Mouse (Mus musculus) lung, postnatal 0 days (tissue): ENCODE results near the gene Ttll5. TPM values are rescaled to one million over a fixed set of nuclear protein-coding genes. Genes with fewer than 3 reads are reported as not detected.
A peak's percentile ranks its signal among the peaks of the same experiment; 100 is the strongest.

Source experiments
- ATAC-seq: fragments of 200-750 bp; cut with Nextera tagmentation; 2 replicates; pipeline ENCODE4 v1.8.0; 2017; ENCODE audit warnings: moderate library complexity
- DNase-seq: peaks from one replicate; pipeline ENCODE4 v3.0.0-alpha.2; 2016; ENCODE audit warnings: low spot score
- H3K27ac ChIP-seq: fragments of 300-500 bp; sonication (generic); 2 replicates; pipeline ENCODE4 v1.5.1; 2014; ENCODE audit warnings: antibody characterized with exemption, mild to moderate bottlenecking, low read length, mixed read lengths
- H3K27me3 ChIP-seq: fragments of 300-500 bp; sonication (generic); replicated peaks from 2 replicates; pipeline ENCODE4 v1.6.1; 2014; ENCODE audit warnings: low read length, mixed read lengths; ENCODE audit not compliant: insufficient read depth
- H3K36me3 ChIP-seq: fragments of 300-500 bp; sonication (generic); 2 replicates; pipeline ENCODE4 v1.6.1; 2014; ENCODE audit warnings: low read length, mixed read lengths; ENCODE audit not compliant: insufficient read depth
- H3K4me1 ChIP-seq: fragments of 300-500 bp; sonication (generic); 2 replicates; pipeline ENCODE4 v1.6.1; 2014; ENCODE audit warnings: antibody characterized with exemption, low read depth, low read length, mixed read lengths; ENCODE audit not compliant: insufficient read depth
- H3K4me2 ChIP-seq: fragments of 300-500 bp; sonication (generic); replicated peaks from 2 replicates; pipeline ENCODE4 v1.6.1; 2014; ENCODE audit warnings: low read depth, mild to moderate bottlenecking, low read length, moderate library complexity, mixed read lengths
- H3K4me3 ChIP-seq: fragments of 300-500 bp; sonication (generic); 2 replicates; pipeline ENCODE4 v1.5.1; 2014; ENCODE audit warnings: low read depth, low read length
- H3K9ac ChIP-seq: fragments of 300-500 bp; sonication (generic); replicated peaks from 2 replicates; pipeline ENCODE4 v1.6.1; 2014; ENCODE audit warnings: low read depth, mild to moderate bottlenecking
- H3K9me3 ChIP-seq: fragments of 300-500 bp; sonication (generic); 2 replicates; pipeline ENCODE4 v1.6.1; 2016; ENCODE audit warnings: low read length, mixed read lengths
- CTCF ChIP-seq: IDR thresholded peaks from 2 replicates; pipeline ENCODE4 v1.5.1; 2016; ENCODE audit warnings: antibody characterized with exemption, mild to moderate bottlenecking
- EP300 ChIP-seq: IDR thresholded peaks from 2 replicates; pipeline ENCODE4 v1.6.1; 2016; ENCODE audit warnings: antibody characterized with exemption, mild to moderate bottlenecking, control low read depth
- WGBS: fragments of 180-500 bp; shearing (Covaris S2); extraction: QIAGEN DNeasy Blood & Tissue Kit; methylation state at CpG from one replicate; pipeline ENCODE4 v1.1.7; 2014; 5-methylcytosine and 5-hydroxymethylcytosine counted together
- polyA plus RNA-seq: library from polyadenylated mRNA; unstranded; fragments of >200 nt; fragmentation: Nextera tagmentation; extraction: Ambion mirVana; gene quantifications from 2 replicates; pipeline ENCODE4 v1.2.1, GENCODE M21; 2015

The Ttll5 gene
- polyA plus RNA-seq, 1 experiment from 2014 or later, result 4.9 TPM

DNA sequence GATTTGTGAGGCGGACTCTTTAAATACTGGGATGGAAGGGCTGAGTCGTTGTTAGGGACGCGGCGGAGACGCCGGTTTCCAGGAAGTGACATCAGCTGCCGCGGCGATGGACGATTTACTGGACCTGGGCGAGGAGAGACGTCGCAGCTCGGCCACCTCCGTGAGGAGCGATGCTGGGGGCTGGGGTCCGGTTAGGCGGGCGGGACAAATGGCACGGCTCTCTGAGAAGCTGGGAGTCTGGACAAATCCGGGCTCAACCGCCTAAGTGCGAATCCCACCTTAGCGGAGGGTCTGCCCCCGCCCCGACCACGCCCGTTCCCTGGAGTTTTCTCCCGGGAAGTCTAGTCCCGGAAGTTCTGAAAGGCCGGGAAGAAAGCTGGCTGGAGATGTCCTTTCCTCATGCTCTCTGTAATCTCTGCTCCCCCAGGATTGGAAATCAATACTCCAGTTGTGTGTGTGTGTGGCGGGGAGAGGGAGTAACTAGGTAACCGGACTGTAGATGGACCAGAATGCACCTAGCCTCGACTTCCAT, 258.1 kb downstream of the Ttll5 start, which contains the start of gene Ift43:
Gene Ift43, plus strand, starts transcription at position 61 of the 532 bp plus-strand sequence.
- under 1% methylated on average over 35 of the region's 35 CpGs for WGBS
- ATAC-seq, result peak; percentile 69
- Histone ChIP-seq H3K9ac (peak within 1 kb of the TSS; percentile 44), H3K27ac (peak within 1 kb of the TSS; percentile 64; the same call in 1 of the 2 replicates), H3K36me3 (no peaks in the 10 kb centered on the region; the same call in 1 of the 2 replicates), H3K9me3 (no peaks in the 10 kb centered on the region), H3K4me1 (0 out of 2 replicates have a peak, but pooled peaks cover 2% of the 10 kb centered on the region), H3K4me3 (peak within 1 kb of the TSS; percentile 70), H3K4me2 (peak within 1 kb of the TSS; percentile 64), H3K27me3 (no peaks in the 10 kb centered on the region)
- TF ChIP-seq EP300 (no peak), CTCF (no peak)
- DNase-seq, result peak; percentile 95

DNA sequence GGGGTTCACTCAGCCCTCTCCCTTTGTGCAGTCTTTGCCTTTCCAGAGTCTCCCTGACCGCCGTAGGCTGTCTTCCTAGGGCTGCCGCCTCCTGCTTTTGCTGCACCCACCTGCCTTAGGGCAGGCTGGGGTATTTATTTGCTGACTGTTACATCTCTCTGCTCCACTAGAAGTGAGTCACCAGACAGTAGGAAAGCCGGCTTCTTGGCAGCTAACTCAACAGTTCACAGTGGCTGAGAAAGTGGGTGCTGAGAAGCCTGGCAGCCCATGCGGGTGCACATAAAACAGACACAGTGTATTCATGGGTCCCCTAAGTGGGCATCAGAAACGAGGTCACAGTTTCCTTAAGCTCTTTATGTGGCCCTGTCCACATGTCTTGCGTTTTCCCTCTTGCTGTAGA, 261.4 kb downstream of the Ttll5 start:
- ATAC-seq (no peak), DNase-seq (no peak)
- no peaks in the 10 kb centered on the region for H3K27me3 ChIP-seq
- no peak overlapping the region for H3K4me2 ChIP-seq
- no peak for TF ChIP-seq CTCF
- no peak for TF ChIP-seq EP300
- no peak overlapping the region for H3K27ac ChIP-seq
- no peak overlapping the region for H3K9ac ChIP-seq
- no peaks in the 10 kb centered on the region; the same call in 1 of the 2 replicates for H3K36me3 ChIP-seq
- H3K4me1 ChIP-seq, result no peaks in the 10 kb centered on the region
- WGBS, result 92% methylated on average over 7 of the region's 7 CpGs
- H3K4me3 ChIP-seq, result no peak overlapping the region
- no peaks in the 10 kb centered on the region for H3K9me3 ChIP-seq

DNA sequence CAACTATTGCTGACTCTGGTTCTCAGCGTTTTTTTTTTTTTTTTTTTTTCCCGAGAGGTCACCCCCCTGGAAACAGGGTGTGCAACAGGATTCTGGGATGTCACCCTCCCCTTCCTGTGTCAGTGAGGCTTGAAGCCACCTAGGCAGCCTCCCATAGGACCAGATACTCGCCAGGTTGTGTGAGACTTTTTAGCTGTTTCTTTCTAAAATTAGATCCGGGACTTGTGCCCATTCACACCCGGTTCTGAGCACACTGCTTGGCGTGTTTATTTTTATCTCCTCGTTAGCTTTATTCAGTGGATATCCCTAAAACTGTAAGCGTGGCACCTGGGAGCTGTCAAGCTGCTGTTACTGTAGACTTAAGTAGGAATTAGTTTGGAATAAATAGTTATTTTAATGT, 262.1 kb downstream of the Ttll5 start:
- Histone ChIP-seq H3K36me3 (no peaks in the 10 kb centered on the region; the same call in 1 of the 2 replicates), H3K4me2 (no peak overlapping the region), H3K9me3 (no peaks in the 10 kb centered on the region), H3K27ac (no peak overlapping the region), H3K27me3 (no peaks in the 10 kb centered on the region), H3K4me3 (no peak overlapping the region), H3K4me1 (no peaks in the 10 kb centered on the region), H3K9ac (no peak overlapping the region)
- DNase-seq (no peak), ATAC-seq (no peak)
- WGBS, result 69% methylated on average over 8 of the region's 8 CpGs
- TF ChIP-seq EP300 (no peak), CTCF (no peak)

DNA sequence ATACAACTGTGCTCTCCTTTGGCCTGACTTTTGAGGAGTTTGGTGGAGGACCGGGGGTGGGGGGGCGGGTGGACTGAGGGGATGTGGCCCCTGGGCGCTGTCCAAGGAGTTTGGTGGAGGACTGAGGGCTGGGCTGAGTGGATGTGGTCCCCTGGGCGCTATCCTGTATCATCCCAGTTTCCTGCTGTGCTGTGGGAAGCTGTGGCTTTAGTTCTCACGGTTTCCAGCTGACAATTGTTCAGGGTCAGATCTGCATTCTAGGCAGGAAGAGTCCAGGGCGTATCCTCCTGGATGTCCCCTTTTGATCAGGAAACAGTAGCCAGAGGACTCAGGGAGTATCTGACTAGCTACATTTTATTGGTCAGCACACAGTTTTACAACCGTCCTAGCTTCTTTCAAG, 263.6 kb downstream of the Ttll5 start:
- 58% methylated on average over 7 of the region's 7 CpGs for WGBS
- Histone ChIP-seq H3K27me3 (no peaks in the 10 kb centered on the region), H3K9me3 (no peaks in the 10 kb centered on the region), H3K27ac (peak overlapping the region; percentile 54; the same call in 1 of the 2 replicates), H3K9ac (no peak overlapping the region), H3K4me2 (no peak overlapping the region), H3K4me3 (no peak overlapping the region), H3K36me3 (no peaks in the 10 kb centered on the region; the same call in 1 of the 2 replicates), H3K4me1 (no peaks in the 10 kb centered on the region)
- TF ChIP-seq CTCF (no peak), EP300 (no peak)
- peak; percentile 64 for ATAC-seq
- peak; percentile 63 for DNase-seq

DNA sequence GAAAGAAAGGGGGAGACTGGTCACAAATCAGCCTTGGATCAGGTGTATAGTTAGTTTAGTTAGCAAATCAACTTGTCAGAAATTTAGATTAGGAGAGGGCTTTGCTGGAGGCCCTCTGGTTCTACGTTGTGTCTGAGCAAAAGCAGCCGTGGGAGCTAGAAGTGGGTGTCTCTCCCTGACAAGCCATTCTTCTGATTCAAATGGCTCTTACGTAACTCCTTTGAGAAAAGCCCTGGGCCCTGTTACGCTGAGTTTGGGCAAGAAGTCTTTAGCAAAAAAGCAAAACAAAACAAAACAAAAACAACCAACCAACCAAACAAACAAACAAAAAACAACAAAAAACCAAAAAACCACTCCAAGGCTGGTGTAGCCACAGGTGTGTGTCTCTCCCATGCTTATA, 266.3 kb downstream of the Ttll5 start:
- H3K27me3 ChIP-seq, result no peaks in the 10 kb centered on the region
- H3K9ac ChIP-seq, result no peak overlapping the region
- no peaks in the 10 kb centered on the region; the same call in 1 of the 2 replicates for H3K36me3 ChIP-seq
- TF ChIP-seq EP300 (no peak), CTCF (no peak)
- H3K27ac ChIP-seq, result peak overlapping the region; percentile 79
- H3K4me1 ChIP-seq, result no peaks in the 10 kb centered on the region
- ATAC-seq (no peak), DNase-seq (peak; percentile 71)
- no peak overlapping the region for H3K4me3 ChIP-seq
- H3K9me3 ChIP-seq, result no peaks in the 10 kb centered on the region
- no peak overlapping the region for H3K4me2 ChIP-seq
- 47% methylated on average over 4 of the region's 4 CpGs for WGBS

DNA sequence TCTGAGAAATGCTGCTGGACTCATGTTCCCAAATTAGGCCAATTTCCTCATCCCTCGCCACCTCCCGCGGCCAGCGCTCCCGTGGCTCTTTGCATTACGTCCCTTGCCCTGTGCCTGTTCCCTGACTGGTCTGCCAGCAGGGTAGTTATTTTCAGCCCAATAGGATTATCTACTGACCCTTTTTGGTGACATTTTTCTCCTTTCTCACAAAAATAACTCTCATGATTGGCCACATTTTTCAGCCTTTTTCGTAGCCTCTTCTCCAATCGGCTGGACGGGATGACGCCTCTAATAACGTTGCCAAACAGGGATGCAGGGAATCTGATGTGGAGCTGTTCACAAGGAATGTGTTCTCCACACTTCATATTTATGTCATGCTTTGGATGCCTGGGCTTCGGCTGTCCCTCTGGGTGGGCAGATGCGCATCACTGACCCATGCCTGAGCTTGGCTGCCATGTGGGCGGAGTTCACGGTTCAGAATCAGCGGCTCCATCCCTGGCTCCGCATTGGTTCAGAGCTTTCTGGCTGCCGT, 267.2 kb downstream of the Ttll5 start:
- H3K27me3 ChIP-seq, result no peaks in the 10 kb centered on the region
- no peak overlapping the region for H3K9ac ChIP-seq
- DNase-seq (peak; percentile 89), ATAC-seq (peak; percentile 84)
- WGBS, result 54% methylated on average over 18 of the region's 18 CpGs
- H3K4me3 ChIP-seq, result no peak overlapping the region
- no peak overlapping the region; the same call in 1 of the 2 replicates for H3K4me2 ChIP-seq
- no peaks in the 10 kb centered on the region for H3K9me3 ChIP-seq
- H3K4me1 ChIP-seq, result no peaks in the 10 kb centered on the region
- H3K36me3 ChIP-seq, result no peaks in the 10 kb centered on the region
- no peak for TF ChIP-seq EP300
- TF ChIP-seq CTCF, result no peak
- H3K27ac ChIP-seq, result peak overlapping the region; percentile 38
